Mouse (Mus musculus) MEL (cell line): ENCODE data around the gene Slc30a9. TPM values are rescaled to one million over a fixed set of nuclear protein-coding genes. Genes with fewer than 3 reads are reported as not detected.

Source experiments
- DNase-seq: peaks from one replicate; pipeline ENCODE4 v3.0.0; 2011; ENCODE audit warnings: low read depth, low spot score
- H3K27ac ChIP-seq: 2 replicates; pipeline ENCODE4 v1.5.1; 2012; ENCODE audit warnings: low read depth, mild to moderate bottlenecking, control low read depth, low read length, moderate library complexity; ENCODE audit not compliant: control insufficient read depth
- H3K27me3 ChIP-seq, 2 experiments: fragments of 150-350 bp in 1 of 2; sonication (generic) in 1 of 2; 2 replicates each; pipeline ENCODE4 v1.6.1; 2012; ENCODE audit warnings: low read length in 2 of 2, mild to moderate bottlenecking in 2 of 2, improper control_type of control experiment in 1 of 2, moderate library complexity in 1 of 2; ENCODE audit not compliant: insufficient read depth in 2 of 2, control insufficient read depth in 1 of 2
- H3K36me3 ChIP-seq, 2 experiments: 2 replicates each; pipeline ENCODE4 v1.6.1; 2012 to 2014; ENCODE audit warnings: low read length in 2 of 2, improper control_type of control experiment in 1 of 2, inconsistent platforms in 1 of 2, mild to moderate bottlenecking in 1 of 2; ENCODE audit not compliant: insufficient read depth in 2 of 2, control insufficient read depth in 1 of 2
- H3K4me1 ChIP-seq, 2 experiments: fragments of 150-350 bp in 1 of 2; sonication (generic) in 1 of 2; 2 replicates each; pipeline ENCODE4 v1.6.1; 2012; ENCODE audit warnings: low read length in 2 of 2, improper control_type of control experiment in 1 of 2, mild to moderate bottlenecking in 1 of 2; ENCODE audit not compliant: insufficient read depth in 2 of 2, control insufficient read depth in 1 of 2
- H3K4me3 ChIP-seq, 2 experiments: fragments of 150-350 bp in 1 of 2; sonication (generic) in 1 of 2; 2 replicates each; pipeline ENCODE4 v1.5.1; 2012; ENCODE audit warnings: low read depth in 2 of 2, low read length in 2 of 2, mild to moderate bottlenecking in 2 of 2, moderate library complexity in 2 of 2, control low read depth in 1 of 2, improper control_type of control experiment in 1 of 2; ENCODE audit not compliant: control insufficient read depth in 1 of 2, insufficient read depth in 1 of 2
- H3K79me2 ChIP-seq: 2 replicates; pipeline ENCODE4 v1.6.1; 2012; ENCODE audit warnings: mild to moderate bottlenecking, low read length, moderate library complexity; ENCODE audit not compliant: control insufficient read depth, poor library complexity, insufficient read depth
- H3K9ac ChIP-seq: 2 replicates; pipeline ENCODE4 v1.6.1; 2012; ENCODE audit warnings: low read depth, mild to moderate bottlenecking, control low read depth, low read length, moderate library complexity; ENCODE audit not compliant: control insufficient read depth, poor library complexity, severe bottlenecking
- H3K9me3 ChIP-seq: fragments of 150-350 bp; sonication (generic); replicated peaks from 2 replicates; pipeline ENCODE4 v1.6.1; 2012; ENCODE audit warnings: mild to moderate bottlenecking, low read length, improper control_type of control experiment, moderate library complexity; ENCODE audit not compliant: insufficient read depth
- BHLHE40 ChIP-seq: IDR thresholded peaks from 2 replicates; pipeline ENCODE4 v1.6.1; 2012; ENCODE audit warnings: low read depth, mild to moderate bottlenecking, inconsistent platforms, low read length, improper control_type of control experiment, borderline replicate concordance
- CHD1 ChIP-seq: IDR thresholded peaks from 2 replicates; pipeline ENCODE4 v1.6.1; 2012; ENCODE audit warnings: low read depth, mild to moderate bottlenecking, inconsistent platforms, low read length, improper control_type of control experiment
- CHD2 ChIP-seq: IDR thresholded peaks from 2 replicates; pipeline ENCODE4 v1.6.1; 2011; ENCODE audit warnings: low read length, improper control_type of control experiment
- CTCF ChIP-seq, 3 experiments: IDR thresholded peaks in 2 of 3; conservative IDR thresholded peaks in 1 of 3; 2 replicates each; pipeline ENCODE4 v1.5.1; 2011 to 2012; ENCODE audit warnings: low read length in 3 of 3, low read depth in 2 of 3, mild to moderate bottlenecking in 2 of 3, improper control_type of control experiment in 1 of 3, inconsistent platforms in 1 of 3, mixed read lengths in 1 of 3, moderate library complexity in 1 of 3; ENCODE audit not compliant: control insufficient read depth in 1 of 3, insufficient read depth in 1 of 3, poor library complexity in 1 of 3, severe bottlenecking in 1 of 3
- E2F4 ChIP-seq: IDR thresholded peaks from 2 replicates; pipeline ENCODE4 v1.6.1; 2011; ENCODE audit warnings: low read depth, low read length, improper control_type of control experiment, borderline replicate concordance
- ELF1 ChIP-seq: IDR thresholded peaks from 2 replicates; pipeline ENCODE4 v1.6.1; 2014; ENCODE audit warnings: low read depth, mild to moderate bottlenecking, inconsistent platforms, low read length, improper control_type of control experiment, moderate library complexity
- EP300 ChIP-seq, 2 experiments: IDR thresholded peaks; 2 replicates each; pipeline ENCODE4 v1.6.1; 2011; ENCODE audit warnings: improper control_type of control experiment in 2 of 2, low read length in 2 of 2, low read depth in 1 of 2, mild to moderate bottlenecking in 1 of 2
- ETS1 ChIP-seq: IDR thresholded peaks from 2 replicates; pipeline ENCODE4 v1.6.1; 2012; ENCODE audit warnings: low read depth, mild to moderate bottlenecking, inconsistent platforms, low read length, improper control_type of control experiment, moderate library complexity
- GABPA ChIP-seq: IDR thresholded peaks from 2 replicates; pipeline ENCODE4 v1.6.1; 2012; ENCODE audit warnings: low read depth, mild to moderate bottlenecking, inconsistent platforms, low read length, improper control_type of control experiment, moderate library complexity
- GATA1 ChIP-seq: IDR thresholded peaks from 2 replicates; pipeline ENCODE4 v1.6.1; 2011; ENCODE audit warnings: low read depth, low read length, improper control_type of control experiment
- HCFC1 ChIP-seq: IDR thresholded peaks from 2 replicates; pipeline ENCODE4 v1.6.1; 2012; ENCODE audit warnings: low read depth, mild to moderate bottlenecking, inconsistent platforms, low read length, improper control_type of control experiment, moderate library complexity
- JUND ChIP-seq: IDR thresholded peaks from 2 replicates; pipeline ENCODE4 v1.6.1; 2011; ENCODE audit warnings: low read depth, mild to moderate bottlenecking, improper control_type of control experiment, low read length
- KAT2A ChIP-seq: conservative IDR thresholded peaks from 2 replicates; pipeline ENCODE4 v1.6.1; 2012; ENCODE audit warnings: low read depth, low read length, improper control_type of control experiment, inconsistent platforms
- MAFK ChIP-seq: IDR thresholded peaks from 2 replicates; pipeline ENCODE4 v1.6.1; 2011; ENCODE audit warnings: low read depth, mild to moderate bottlenecking, low read length, improper control_type of control experiment, borderline replicate concordance
- MAX ChIP-seq: IDR thresholded peaks from 2 replicates; pipeline ENCODE4 v1.6.1; 2011; ENCODE audit warnings: low read length, improper control_type of control experiment
- MEF2A ChIP-seq: IDR thresholded peaks from 2 replicates; pipeline ENCODE4 v1.6.1; 2014; ENCODE audit warnings: low read depth, mild to moderate bottlenecking, inconsistent platforms, low read length, improper control_type of control experiment; ENCODE audit not compliant: poor library complexity, insufficient replicate concordance, severe bottlenecking; ENCODE audit errors: extremely low read depth
- MXI1 ChIP-seq: IDR thresholded peaks from 2 replicates; pipeline ENCODE4 v1.6.1; 2011; ENCODE audit warnings: mild to moderate bottlenecking, low read depth, low read length, improper control_type of control experiment
- MYB ChIP-seq: IDR thresholded peaks from 2 replicates; pipeline ENCODE4 v1.6.1; 2011; ENCODE audit warnings: mild to moderate bottlenecking, low read depth, low read length, improper control_type of control experiment
- MYC ChIP-seq: IDR thresholded peaks from 2 replicates; pipeline ENCODE4 v1.6.1; 2011; ENCODE audit warnings: low read depth, mild to moderate bottlenecking, low read length, improper control_type of control experiment, moderate library complexity
- NRF1 ChIP-seq: IDR thresholded peaks from 2 replicates; pipeline ENCODE4 v1.6.1; 2014; ENCODE audit warnings: low read depth, mild to moderate bottlenecking, inconsistent platforms, low read length, improper control_type of control experiment, moderate library complexity; ENCODE audit not compliant: poor library complexity, insufficient read depth, severe bottlenecking
- POLR2A ChIP-seq, 2 experiments: IDR thresholded peaks; 2 replicates each; pipeline ENCODE4 v1.6.1; 2011 to 2012; ENCODE audit warnings: low read length in 2 of 2, mild to moderate bottlenecking in 2 of 2, control low read depth in 1 of 2, improper control_type of control experiment in 1 of 2, low read depth in 1 of 2, moderate library complexity in 1 of 2; ENCODE audit not compliant: control insufficient read depth in 1 of 2, insufficient read depth in 1 of 2, poor library complexity in 1 of 2
- POLR2AphosphoS2 ChIP-seq: IDR thresholded peaks from 2 replicates; pipeline ENCODE4 v1.6.1; 2011; ENCODE audit warnings: low read length, improper control_type of control experiment
- POLR2AphosphoS5 ChIP-seq: IDR thresholded peaks from 2 replicates; pipeline ENCODE4 v1.6.1; 2012; ENCODE audit warnings: low read depth, borderline replicate concordance, mild to moderate bottlenecking, inconsistent platforms, low read length, moderate library complexity, mixed read lengths
- RAD21 ChIP-seq: IDR thresholded peaks from 2 replicates; pipeline ENCODE4 v1.6.1; 2011; ENCODE audit warnings: mild to moderate bottlenecking, low read depth, low read length, improper control_type of control experiment
- RCOR1 ChIP-seq: IDR thresholded peaks from 2 replicates; pipeline ENCODE4 v1.6.1; 2012; ENCODE audit warnings: low read depth, mild to moderate bottlenecking, inconsistent platforms, low read length, improper control_type of control experiment
- SIN3A ChIP-seq: IDR thresholded peaks from 2 replicates; pipeline ENCODE4 v1.6.1; 2012; ENCODE audit warnings: low read length, improper control_type of control experiment, inconsistent platforms
- SMC3 ChIP-seq: IDR thresholded peaks from 2 replicates; pipeline ENCODE4 v1.6.1; 2011; ENCODE audit warnings: low read depth, low read length, improper control_type of control experiment
- TAL1 ChIP-seq: IDR thresholded peaks from 2 replicates; pipeline ENCODE4 v1.6.1; 2012; ENCODE audit warnings: mild to moderate bottlenecking, inconsistent platforms, low read length, moderate library complexity, mixed read lengths
- TBP ChIP-seq: IDR thresholded peaks from 2 replicates; pipeline ENCODE4 v1.8.0; 2011; ENCODE audit warnings: low read depth, low read length, improper control_type of control experiment
- TCF12 ChIP-seq: IDR thresholded peaks from 2 replicates; pipeline ENCODE4 v1.6.1; 2014; ENCODE audit warnings: low read depth, mild to moderate bottlenecking, inconsistent platforms, low read length, improper control_type of control experiment, moderate library complexity
- UBTF ChIP-seq: IDR thresholded peaks from 2 replicates; pipeline ENCODE4 v1.6.1; 2012; ENCODE audit warnings: low read depth, mild to moderate bottlenecking, inconsistent platforms, low read length, improper control_type of control experiment, moderate library complexity, borderline replicate concordance; ENCODE audit not compliant: insufficient read depth
- USF1 ChIP-seq: IDR thresholded peaks from 2 replicates; pipeline ENCODE4 v1.6.1; 2014; ENCODE audit warnings: low read depth, mild to moderate bottlenecking, inconsistent platforms, low read length, improper control_type of control experiment, moderate library complexity
- USF2 ChIP-seq, 2 experiments: IDR thresholded peaks; 2 replicates each; pipeline ENCODE4 v1.6.1; 2011 to 2012; ENCODE audit warnings: improper control_type of control experiment in 2 of 2, low read length in 2 of 2, borderline replicate concordance in 1 of 2, inconsistent platforms in 1 of 2, low read depth in 1 of 2, mild to moderate bottlenecking in 1 of 2; ENCODE audit not compliant: insufficient read depth in 1 of 2
- ZC3H11A ChIP-seq: IDR thresholded peaks from 2 replicates; pipeline ENCODE4 v1.6.1; 2012; ENCODE audit warnings: low read depth, mild to moderate bottlenecking, inconsistent platforms, low read length, improper control_type of control experiment
- ZKSCAN1 ChIP-seq: IDR thresholded peaks from 2 replicates; pipeline ENCODE4 v1.6.1; 2012; ENCODE audit warnings: low read depth, mild to moderate bottlenecking, inconsistent platforms, low read length, improper control_type of control experiment, moderate library complexity
- ZMIZ1 ChIP-seq: IDR thresholded peaks from 2 replicates; pipeline ENCODE4 v1.6.1; 2012; ENCODE audit warnings: low read depth, mild to moderate bottlenecking, inconsistent platforms, low read length, improper control_type of control experiment, moderate library complexity
- ZNF384 ChIP-seq: IDR thresholded peaks from 2 replicates; pipeline ENCODE4 v1.6.1; 2012; ENCODE audit warnings: low read depth, mild to moderate bottlenecking, inconsistent platforms, low read length, improper control_type of control experiment
- polyA plus RNA-seq, 2 experiments: library from polyadenylated mRNA; stranded (reverse) in 1 of 2; unstranded in 1 of 2; fragments of >175 nt in 1 of 2; fragments of >200 nt in 1 of 2; gene quantifications; 2 replicates each; pipeline versions ENCODE4 v1.2.1 to v1.2.4; 2012; ENCODE audit warnings: low replicate concordance in 2 of 2, low read depth in 1 of 2; ENCODE audit not compliant: insufficient read length in 2 of 2, insufficient read depth in 1 of 2, missing spikeins in 1 of 2
- total RNA-seq: library from RNA; depleted of rRNA; stranded (reverse); fragments of 300-350 nt; gene quantifications from 2 replicates; pipeline ENCODE4 v1.2.3, GENCODE M21; 2012

Slc30a9 gene
- total and polyA plus RNA-seq, 3 experiments = 20.2 to 284 (median 37.6) TPM

DNA sequence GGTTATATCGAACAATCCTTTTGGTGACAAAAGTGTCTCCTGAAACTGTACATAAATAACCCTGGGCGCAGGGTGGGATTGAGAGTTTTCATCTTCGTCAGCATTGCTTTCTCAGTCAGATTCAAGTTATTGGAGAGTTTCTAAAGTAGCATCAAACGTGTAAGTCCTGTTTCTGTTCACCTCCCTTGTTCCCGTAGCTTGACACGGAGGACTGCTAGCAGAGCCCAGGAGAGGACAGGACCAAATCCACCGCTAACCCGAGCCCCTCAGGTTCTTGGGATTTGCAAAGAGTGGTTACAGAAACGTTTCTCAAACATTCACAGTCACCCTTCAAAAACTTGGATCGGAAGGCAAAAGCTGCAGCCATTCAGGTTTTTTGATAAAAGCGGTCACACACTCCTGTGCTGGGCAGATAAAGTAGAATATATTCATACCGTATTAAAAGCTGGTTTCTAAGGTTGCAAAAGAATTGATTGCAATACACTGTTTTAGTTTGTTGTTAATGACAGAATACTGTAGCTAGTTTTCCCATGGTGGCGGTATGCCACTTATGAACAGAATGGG lies 986 bp downstream of the Slc30a9 start:
- Histone ChIP-seq H3K79me2 (peaks cover 19% of the 10 kb centered on the region), H3K36me3 (peaks cover 0 to 23% of the 10 kb centered on the region in 2 experiments; a peak in 2 of 4 replicates), H3K27me3 (no peaks in the 10 kb centered on the region), H3K4me1 (peaks cover 7 to 12% of the 10 kb centered on the region in 2 experiments; a peak in 3 of 4 replicates), H3K27ac (peak overlapping the region; percentile 56), H3K9me3 (no peaks in the 10 kb centered on the region), H3K4me3 (peak overlapping the region; percentile 65 to 82), H3K9ac (peak overlapping the region; percentile 83)
- peak; percentile 68 for DNase-seq
- TF ChIP-seq CHD1 (0 out of 2 replicates have a peak, but pooled peaks have one; percentile 31), CTCF (IDR thresholded peaks at IDR 0.05 in 2 of 3, conservative IDR thresholded peaks at IDR 0.05 in 1 of 3; ENCODE audit: control insufficient read depth in 1 of 3, insufficient read depth in 1 of 3, low read depth in 2 of 3, low read length in 3 of 3, poor library complexity in 1 of 3, severe bottlenecking in 1 of 3) (no peak), TCF12 (peak; percentile 86), SMC3 (no peak), JUND (no peak), CHD2 (no peak), EP300 (IDR thresholded peaks at IDR 0.05; ENCODE audit: low read depth in 1 of 2, low read length in 2 of 2) (peak; percentile 55 to 83), MYC (no peak), ETS1 (peak; percentile 39; the same call in 1 of the 2 replicates), USF2 (IDR thresholded peaks at IDR 0.05; ENCODE audit: borderline replicate concordance in 1 of 2, insufficient read depth in 1 of 2, low read depth in 1 of 2, low read length in 2 of 2) (no peak), KAT2A (no peak), POLR2A (IDR thresholded peaks at IDR 0.05; ENCODE audit: control insufficient read depth in 1 of 2, insufficient read depth in 1 of 2, low read depth in 1 of 2, low read length in 2 of 2, poor library complexity in 1 of 2) (no peak), MYB (no peak), MEF2A (no peak), GABPA (no peak), RCOR1 (0 out of 2 replicates have a peak, but pooled peaks have one; percentile 60), RAD21 (no peak), E2F4 (no peak), USF1 (no peak), MXI1 (peak; percentile 35), MAX (no peak), ZC3H11A (no peak), ZNF384 (no peak), POLR2AphosphoS5 (no peak), TAL1 (peak; percentile 85), HCFC1 (no peak), UBTF (no peak), BHLHE40 (0 out of 2 replicates have a peak, but pooled peaks have one; percentile 28), ELF1 (no peak), GATA1 (peak; percentile 80), SIN3A (peak; percentile 75), POLR2AphosphoS2 (no peak), ZKSCAN1 (no peak), TBP (no peak), NRF1 (no peak), MAFK (no peak), ZMIZ1 (no peak)
